Mouse (Mus musculus): ENCODE measurements around the gene Ifi208. TPM values are rescaled to one million over a fixed set of nuclear protein-coding genes. Genes with fewer than 3 reads are reported as not detected.
"Not testable (repeated sequence)": the region's sequence is repeated elsewhere in the genome, so short reads cannot be mapped to it uniquely, and the experiment has no call there.

Gene Ifi208
- polyA plus RNA-seq (2014; fragmentation: Nextera tagmentation; extraction: Ambion mirVana): 0.06 TPM in 1 of 2 replicates, not detected in the other

DNA sequence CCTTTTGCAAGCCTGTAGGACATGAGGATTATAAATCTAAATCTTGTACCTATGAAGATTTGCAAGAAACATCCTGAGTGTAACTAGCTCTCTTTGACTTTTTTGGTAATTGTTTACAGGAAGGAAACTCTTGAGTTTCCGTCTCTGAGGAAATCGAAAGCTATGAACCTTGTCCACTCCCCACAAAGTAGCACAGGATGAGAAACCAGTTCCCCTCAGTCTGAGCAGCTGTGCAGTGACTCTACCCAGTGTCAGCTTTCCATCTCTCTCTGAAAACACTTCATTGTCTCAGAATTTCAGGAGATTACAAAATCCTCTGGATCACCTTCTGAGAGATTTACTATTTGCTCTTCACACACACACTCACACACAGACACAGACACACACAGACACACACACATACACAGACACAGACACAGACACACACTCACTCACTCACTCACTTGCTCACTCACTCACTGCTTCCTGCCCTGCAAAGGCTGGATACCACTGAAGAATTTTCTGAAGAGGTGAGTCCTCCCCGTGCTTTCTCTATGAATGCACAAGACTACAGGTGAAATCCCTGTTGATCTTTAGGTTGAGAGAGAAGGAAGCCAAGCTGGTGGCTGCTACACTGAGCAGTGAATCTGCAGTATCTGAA, at the start of gene Ifi208:
Gene Ifi208, plus strand, starts transcription at position 218 of the 640 bp plus-strand sequence.
- not testable (repeated sequence) for H3K27me3 ChIP-seq (ENCODE audit: control insufficient read depth, insufficient read depth, low read length); H3K27ac ChIP-seq (ENCODE audit: low read depth, low read length); H3K4me2 ChIP-seq (replicated peaks; ENCODE audit: low read depth, low read length); ATAC-seq (ENCODE audit: low FRiP score); DNase-seq (ENCODE audit: low spot score); H3K9me3 ChIP-seq (ENCODE audit: control insufficient read depth, low read length); H3K9ac ChIP-seq (ENCODE audit: low read depth, low read length); H3K4me1 ChIP-seq (replicated peaks; ENCODE audit: control insufficient read depth, insufficient read depth, low read length); H3K4me3 ChIP-seq (ENCODE audit: low read depth, low read length); H3K36me3 ChIP-seq (ENCODE audit: control insufficient read depth, insufficient read depth, low read length)
- 56% methylated on average over 3 of the region's 3 CpGs for WGBS

DNA sequence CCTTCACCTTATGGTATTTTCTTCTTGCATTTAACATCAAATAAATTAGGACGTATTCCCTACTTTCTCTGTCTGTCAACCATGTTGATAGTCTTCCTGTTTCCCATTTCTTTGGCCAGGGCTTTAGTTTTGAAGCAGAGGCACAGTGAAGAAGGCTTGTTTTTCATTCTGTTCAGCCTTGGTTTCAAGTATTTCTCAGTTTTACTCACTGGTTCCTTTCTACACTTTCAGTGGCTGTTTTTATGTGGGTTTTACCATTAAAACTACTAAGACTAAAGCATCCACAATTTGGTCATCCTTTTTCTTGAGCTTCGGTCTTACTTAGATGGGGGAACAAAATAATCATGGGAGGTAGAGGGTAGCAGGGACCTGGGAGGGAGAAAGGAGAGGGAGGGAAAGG, 49.4 kb upstream of the Ifi208 start:
- Histone ChIP-seq H3K36me3 (ENCODE audit: control insufficient read depth, insufficient read depth, low read length) (no peaks in the 10 kb centered on the region), H3K27ac (ENCODE audit: low read depth, low read length) (no peak overlapping the region), H3K27me3 (ENCODE audit: control insufficient read depth, insufficient read depth, low read length) (no peaks in the 10 kb centered on the region), H3K9ac (ENCODE audit: low read depth, low read length) (no peak overlapping the region), H3K4me1 (replicated peaks; ENCODE audit: control insufficient read depth, insufficient read depth, low read length) (no peaks in the 10 kb centered on the region), H3K4me2 (replicated peaks; ENCODE audit: low read depth, low read length) (no peak overlapping the region), H3K9me3 (ENCODE audit: control insufficient read depth, low read length) (no peaks in the 10 kb centered on the region), H3K4me3 (ENCODE audit: low read depth, low read length) (no peak overlapping the region)
- ATAC-seq (ENCODE audit: low FRiP score) (no peak), DNase-seq (ENCODE audit: low spot score) (no peak)
- WGBS: 84% methylated on average over 2 of the region's 2 CpGs

DNA sequence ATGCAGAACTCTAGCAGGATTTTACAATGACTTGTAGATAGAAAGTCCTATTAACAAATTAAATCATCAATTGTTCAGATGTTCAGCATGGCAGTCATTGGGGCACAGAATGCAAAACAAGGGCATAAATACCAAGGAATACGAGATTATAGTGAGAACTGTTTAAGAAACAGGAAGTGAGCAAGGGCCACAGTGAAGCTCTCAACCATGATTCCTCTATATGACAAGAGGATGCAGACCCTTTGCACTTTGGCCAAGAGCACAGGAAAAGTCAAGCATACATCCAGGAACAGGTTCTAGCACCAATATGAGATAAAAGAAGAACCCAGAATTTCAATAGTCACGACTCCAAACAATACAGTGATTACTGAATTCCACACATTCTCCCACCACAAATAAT, 46.8 kb upstream of the Ifi208 start:
- 87% methylated on average over 2 of the region's 2 CpGs for WGBS
- Histone ChIP-seq H3K4me1 (replicated peaks; ENCODE audit: control insufficient read depth, insufficient read depth, low read length) (no peaks in the 10 kb centered on the region), H3K36me3 (ENCODE audit: control insufficient read depth, insufficient read depth, low read length) (no peaks in the 10 kb centered on the region), H3K4me3 (ENCODE audit: low read depth, low read length) (no peak overlapping the region), H3K27me3 (ENCODE audit: control insufficient read depth, insufficient read depth, low read length) (no peaks in the 10 kb centered on the region), H3K4me2 (replicated peaks; ENCODE audit: low read depth, low read length) (no peak overlapping the region), H3K9ac (ENCODE audit: low read depth, low read length) (no peak overlapping the region), H3K9me3 (ENCODE audit: control insufficient read depth, low read length) (no peaks in the 10 kb centered on the region), H3K27ac (ENCODE audit: low read depth, low read length) (no peak overlapping the region)
- ATAC-seq (ENCODE audit: low FRiP score) (no peak), DNase-seq (ENCODE audit: low spot score) (no peak)

DNA sequence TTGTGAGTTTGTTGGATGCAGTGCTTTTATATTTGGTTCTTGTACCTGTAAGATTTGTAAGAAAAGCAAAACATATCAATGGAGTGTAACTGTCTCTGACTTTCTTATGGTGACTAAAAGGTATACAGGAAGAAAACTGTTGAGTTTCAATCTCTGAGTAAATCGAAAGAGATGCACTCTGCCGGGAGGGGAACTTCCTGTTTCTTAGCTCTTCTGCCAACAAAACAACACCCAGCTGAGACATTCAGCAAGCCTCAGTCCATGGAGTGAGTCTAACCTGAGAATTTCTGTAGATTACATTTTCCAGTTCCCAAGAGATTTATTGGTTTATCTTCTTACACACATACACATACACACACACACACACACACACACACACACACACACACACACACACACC, 42.9 kb upstream of the Ifi208 start, which contains the start of gene Ifi209:
Gene Ifi209, plus strand, starts transcription at position 296 of the 400 bp plus-strand sequence.
- ATAC-seq (ENCODE audit: low FRiP score); DNase-seq (ENCODE audit: low spot score); H3K4me3 ChIP-seq (ENCODE audit: low read depth, low read length); H3K9ac ChIP-seq (ENCODE audit: low read depth, low read length); H3K27me3 ChIP-seq (ENCODE audit: control insufficient read depth, insufficient read depth, low read length); H3K4me2 ChIP-seq (replicated peaks; ENCODE audit: low read depth, low read length); H3K36me3 ChIP-seq (ENCODE audit: control insufficient read depth, insufficient read depth, low read length); H3K4me1 ChIP-seq (replicated peaks; ENCODE audit: control insufficient read depth, insufficient read depth, low read length); H3K27ac ChIP-seq (ENCODE audit: low read depth, low read length); H3K9me3 ChIP-seq (ENCODE audit: control insufficient read depth, low read length): not testable (repeated sequence)
- WGBS: 88% methylated on average over 2 of the region's 2 CpGs

DNA sequence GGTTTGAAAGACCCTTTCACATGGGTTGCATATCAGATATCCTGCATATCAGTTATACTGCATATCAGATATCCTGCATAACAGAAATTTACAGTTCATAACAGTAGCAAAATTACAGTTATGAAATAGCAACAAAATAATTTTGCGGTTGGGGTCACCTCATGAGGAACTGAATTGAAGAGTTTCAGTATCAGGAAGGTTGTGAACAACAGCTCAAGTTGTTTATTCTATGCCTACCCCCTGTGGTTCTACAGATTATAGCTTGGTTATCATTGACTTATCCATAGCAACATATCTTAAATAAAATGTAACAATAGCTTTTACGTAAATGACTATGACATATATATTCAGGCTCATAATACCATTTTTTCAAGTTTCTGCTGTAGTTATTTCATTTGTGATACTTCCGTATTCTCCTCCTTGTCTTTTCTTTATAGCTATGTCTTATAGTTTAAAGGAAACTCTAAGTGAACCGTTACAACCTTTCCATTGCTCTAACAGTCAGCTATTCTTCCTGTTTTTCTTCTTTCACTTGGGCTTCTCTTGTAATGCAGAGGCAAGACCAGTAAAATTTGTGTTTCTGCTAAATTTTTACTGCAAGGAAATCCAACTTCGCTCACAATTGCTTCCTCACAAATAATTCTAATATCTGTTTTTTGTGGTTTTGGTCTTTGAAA, 39.4 kb upstream of the Ifi208 start:
- no peak overlapping the region for H3K4me3 ChIP-seq (ENCODE audit: low read depth, low read length)
- H3K4me1 ChIP-seq (replicated peaks; ENCODE audit: control insufficient read depth, insufficient read depth, low read length): no peaks in the 10 kb centered on the region
- no peaks in the 10 kb centered on the region for H3K36me3 ChIP-seq (ENCODE audit: control insufficient read depth, insufficient read depth, low read length)
- H3K9me3 ChIP-seq (ENCODE audit: control insufficient read depth, low read length): no peaks in the 10 kb centered on the region
- H3K9ac ChIP-seq (ENCODE audit: low read depth, low read length): no peak overlapping the region
- DNase-seq (ENCODE audit: low spot score) (no peak), ATAC-seq (ENCODE audit: low FRiP score) (no peak)
- H3K27me3 ChIP-seq (ENCODE audit: control insufficient read depth, insufficient read depth, low read length): no peaks in the 10 kb centered on the region
- no peak overlapping the region for H3K27ac ChIP-seq (ENCODE audit: low read depth, low read length)
- H3K4me2 ChIP-seq (replicated peaks; ENCODE audit: low read depth, low read length): no peak overlapping the region
- WGBS: 92% methylated on average over 5 of the region's 5 CpGs

DNA sequence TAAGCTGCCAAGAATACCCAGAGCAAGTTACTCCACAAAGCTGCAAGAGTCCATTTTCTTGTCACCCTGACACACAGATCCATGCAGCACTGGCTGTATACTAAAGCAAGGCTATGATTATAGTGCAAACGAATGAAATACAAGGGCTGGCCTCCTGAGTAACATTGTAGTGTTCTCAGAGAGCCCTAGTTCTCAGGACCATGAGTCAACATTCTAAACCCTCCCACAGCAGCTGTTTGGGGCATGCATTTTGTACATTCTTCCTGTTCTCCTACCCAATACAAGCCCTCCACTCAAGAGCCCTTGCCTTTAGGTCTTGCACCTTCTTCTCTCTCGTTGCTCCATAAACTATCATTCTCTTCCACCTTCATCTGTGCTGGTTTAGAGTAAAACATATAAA, 28.1 kb upstream of the Ifi208 start:
- WGBS: 82% methylated on average over 2 of the region's 2 CpGs
- DNase-seq (ENCODE audit: low spot score) (no peak), ATAC-seq (ENCODE audit: low FRiP score) (no peak)
- H3K36me3 ChIP-seq (ENCODE audit: control insufficient read depth, insufficient read depth, low read length): no peaks in the 10 kb centered on the region
- H3K4me3 ChIP-seq (ENCODE audit: low read depth, low read length): no peak overlapping the region
- no peak overlapping the region for H3K4me2 ChIP-seq (replicated peaks; ENCODE audit: low read depth, low read length)
- no peaks in the 10 kb centered on the region for H3K27me3 ChIP-seq (ENCODE audit: control insufficient read depth, insufficient read depth, low read length)
- no peaks in the 10 kb centered on the region for H3K9me3 ChIP-seq (ENCODE audit: control insufficient read depth, low read length)
- no peaks in the 10 kb centered on the region for H3K4me1 ChIP-seq (replicated peaks; ENCODE audit: control insufficient read depth, insufficient read depth, low read length)
- H3K27ac ChIP-seq (ENCODE audit: low read depth, low read length): no peak overlapping the region
- no peak overlapping the region for H3K9ac ChIP-seq (ENCODE audit: low read depth, low read length)

DNA sequence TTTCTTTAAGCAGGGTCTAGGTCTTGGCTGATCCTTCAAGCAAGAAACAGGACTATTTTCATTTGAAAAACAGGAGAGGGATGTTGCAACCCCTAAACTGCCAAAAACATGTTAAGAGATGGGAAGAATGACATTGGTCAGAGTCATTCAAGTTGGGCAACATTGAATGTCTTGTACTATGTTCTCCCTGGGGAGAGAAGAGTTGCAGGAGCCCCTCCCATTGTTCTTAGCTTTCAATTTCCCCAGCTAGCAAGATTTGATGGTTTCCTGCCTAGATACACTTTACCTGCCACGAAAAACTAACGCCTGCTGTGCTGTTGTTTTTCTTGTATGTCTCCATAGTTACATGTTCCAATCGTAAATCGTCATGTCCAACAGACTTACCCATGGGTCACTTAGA, 15.5 kb upstream of the Ifi208 start:
- H3K9me3 ChIP-seq (ENCODE audit: control insufficient read depth, low read length): no peaks in the 10 kb centered on the region
- H3K36me3 ChIP-seq (ENCODE audit: control insufficient read depth, insufficient read depth, low read length): no peaks in the 10 kb centered on the region
- H3K27ac ChIP-seq (ENCODE audit: low read depth, low read length): no peak overlapping the region
- ATAC-seq (ENCODE audit: low FRiP score): no peak
- H3K4me3 ChIP-seq (ENCODE audit: low read depth, low read length): no peak overlapping the region
- H3K27me3 ChIP-seq (ENCODE audit: control insufficient read depth, insufficient read depth, low read length): no peaks in the 10 kb centered on the region
- H3K4me2 ChIP-seq (replicated peaks; ENCODE audit: low read depth, low read length): no peak overlapping the region
- no peaks in the 10 kb centered on the region for H3K4me1 ChIP-seq (replicated peaks; ENCODE audit: control insufficient read depth, insufficient read depth, low read length)
- no peak for DNase-seq (ENCODE audit: low spot score)
- 85% methylated on average over 4 of the region's 4 CpGs for WGBS
- no peak overlapping the region for H3K9ac ChIP-seq (ENCODE audit: low read depth, low read length)

DNA sequence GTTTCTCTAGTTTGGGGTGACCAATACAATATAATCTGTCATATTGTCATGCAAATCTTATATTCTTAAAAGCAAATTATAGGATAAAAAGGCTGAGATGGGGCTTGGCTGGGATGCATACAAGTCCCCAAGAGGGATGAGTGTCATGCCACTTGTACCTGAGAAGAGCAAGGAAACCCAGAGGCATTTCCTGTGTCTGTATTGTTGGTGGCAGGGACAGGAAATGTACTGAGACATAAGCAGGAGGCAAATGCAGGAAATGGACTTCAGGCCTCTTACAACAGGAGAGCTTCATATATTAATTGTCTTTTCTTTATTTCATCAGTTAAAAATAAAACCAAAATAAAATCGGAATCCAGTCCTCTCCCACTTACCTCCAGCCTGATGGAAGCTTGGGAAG, 5.1 kb downstream of the Ifi208 start:
- WGBS: 82% methylated on average over 1 of the region's 1 CpGs

DNA sequence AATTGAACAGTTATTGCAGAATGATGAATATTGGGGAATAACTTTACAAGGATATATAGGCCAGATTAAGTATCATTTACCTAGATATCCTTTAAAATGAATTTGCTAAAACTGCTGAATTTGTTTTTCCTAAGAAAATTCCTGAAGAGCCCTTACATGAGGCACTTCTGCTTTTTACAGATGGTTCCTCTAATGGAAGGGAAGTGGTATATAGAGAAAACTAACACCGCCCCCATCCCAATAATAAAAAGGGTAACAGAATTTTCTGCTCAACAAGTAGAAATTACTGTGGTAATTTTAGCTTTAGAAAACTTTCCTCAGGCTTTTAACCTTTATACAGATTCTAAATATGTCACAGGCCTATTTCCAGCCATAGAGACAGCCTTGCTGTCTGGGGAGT, 20.8 kb downstream of the Ifi208 start:
- 93% methylated on average over 1 of the region's 1 CpGs for WGBS
- Histone ChIP-seq H3K9me3 (ENCODE audit: control insufficient read depth, low read length) (no peaks in the 10 kb centered on the region), H3K27me3 (ENCODE audit: control insufficient read depth, insufficient read depth, low read length) (no peaks in the 10 kb centered on the region), H3K4me2 (replicated peaks; ENCODE audit: low read depth, low read length) (no peak overlapping the region), H3K9ac (ENCODE audit: low read depth, low read length) (no peak overlapping the region), H3K4me3 (ENCODE audit: low read depth, low read length) (no peak overlapping the region), H3K27ac (ENCODE audit: low read depth, low read length) (no peak overlapping the region), H3K4me1 (replicated peaks; ENCODE audit: control insufficient read depth, insufficient read depth, low read length) (no peaks in the 10 kb centered on the region), H3K36me3 (ENCODE audit: control insufficient read depth, insufficient read depth, low read length) (no peaks in the 10 kb centered on the region)
- no peak for ATAC-seq (ENCODE audit: low FRiP score)
- no peak for DNase-seq (ENCODE audit: low spot score)

More for the DNA sequence above, 5.1 kb downstream of the Ifi208 start:
- H3K27ac ChIP-seq (ENCODE audit: low read depth, low read length); H3K9ac ChIP-seq (ENCODE audit: low read depth, low read length); DNase-seq (ENCODE audit: low spot score); ATAC-seq (ENCODE audit: low FRiP score); H3K27me3 ChIP-seq (ENCODE audit: control insufficient read depth, insufficient read depth, low read length); H3K9me3 ChIP-seq (ENCODE audit: control insufficient read depth, low read length); H3K4me3 ChIP-seq (ENCODE audit: low read depth, low read length); H3K4me2 ChIP-seq (replicated peaks; ENCODE audit: low read depth, low read length); H3K36me3 ChIP-seq (ENCODE audit: control insufficient read depth, insufficient read depth, low read length); H3K4me1 ChIP-seq (replicated peaks; ENCODE audit: control insufficient read depth, insufficient read depth, low read length): not testable (repeated sequence)

Measured in hindbrain, embryonic 11.5 days (tissue).